Mouse (Mus musculus) ES-E14 (cell line): ENCODE measurements around the gene Mast4. TPM values are rescaled to one million over a fixed set of nuclear protein-coding genes. Genes with fewer than 3 reads are reported as not detected.

ENCODE experiments used
- DNase-seq: peaks from one replicate; pipeline ENCODE4 v3.0.0-alpha.2; 2013; ENCODE audit warnings: low read depth, low spot score
- H3K27ac ChIP-seq: 2 replicates; pipeline ENCODE4 v1.5.1; 2012; ENCODE audit warnings: low read depth, mild to moderate bottlenecking, low read length, moderate library complexity, mixed read lengths; ENCODE audit not compliant: poor library complexity, insufficient read depth, severe bottlenecking
- H3K36me3 ChIP-seq: 2 replicates; pipeline ENCODE4 v1.6.1; 2012; ENCODE audit warnings: mild to moderate bottlenecking, low read length, moderate library complexity, mixed read lengths; ENCODE audit not compliant: control insufficient read depth, poor library complexity, insufficient read depth, severe bottlenecking
- H3K4me1 ChIP-seq, 2 experiments: fragments of 150-350 bp in 1 of 2; sonication (generic) in 1 of 2; 2 replicates each; pipeline ENCODE4 v1.6.1; 2012; ENCODE audit warnings: low read length in 2 of 2, mild to moderate bottlenecking in 1 of 2, mixed read lengths in 1 of 2; ENCODE audit not compliant: control insufficient read depth in 2 of 2, insufficient read depth in 2 of 2, poor library complexity in 1 of 2
- H3K4me3 ChIP-seq, 2 experiments: fragments of 150-350 bp in 1 of 2; sonication (generic) in 1 of 2; 2 replicates each; pipeline ENCODE4 v1.5.1; 2012; ENCODE audit warnings: low read length in 2 of 2, low read depth in 1 of 2, mild to moderate bottlenecking in 1 of 2, mixed read lengths in 1 of 2; ENCODE audit not compliant: insufficient read depth in 1 of 2, poor library complexity in 1 of 2, severe bottlenecking in 1 of 2
- H3K9ac ChIP-seq: 2 replicates; pipeline ENCODE4 v1.6.1; 2012; ENCODE audit warnings: low read depth, mild to moderate bottlenecking, low read length, mixed read lengths; ENCODE audit not compliant: poor library complexity, insufficient read depth, severe bottlenecking
- H3K9me3 ChIP-seq: fragments of 150-350 bp; sonication (generic); 2 replicates; pipeline ENCODE4 v1.6.1; 2012; ENCODE audit warnings: low read depth, mild to moderate bottlenecking, low read length; ENCODE audit not compliant: control insufficient read depth, insufficient read depth
- CHD2 ChIP-seq: IDR thresholded peaks from 2 replicates; pipeline ENCODE4 v1.6.1; 2014; ENCODE audit warnings: mild to moderate bottlenecking, low read depth, low read length, inconsistent platforms
- HCFC1 ChIP-seq: IDR thresholded peaks from 2 replicates; pipeline ENCODE4 v1.6.1; 2012; ENCODE audit warnings: low read length, inconsistent platforms, borderline replicate concordance; ENCODE audit not compliant: insufficient read depth
- MAFK ChIP-seq: IDR thresholded peaks from 2 replicates; pipeline ENCODE4 v1.6.1; 2014; ENCODE audit warnings: mild to moderate bottlenecking, low read depth, low read length, inconsistent platforms; ENCODE audit not compliant: insufficient read depth
- ZC3H11A ChIP-seq: IDR thresholded peaks from 2 replicates; pipeline ENCODE4 v1.6.1; 2012; ENCODE audit warnings: low read depth, mild to moderate bottlenecking, inconsistent platforms, low read length, borderline replicate concordance
- ZNF384 ChIP-seq: IDR thresholded peaks from 2 replicates; pipeline ENCODE4 v1.6.1; 2012; ENCODE audit warnings: low read depth, low read length, inconsistent platforms
- in situ Hi-C, 2 experiments: fragments of 600-800 bp; cut with MboI; formaldehyde crosslinking; loops; one replicate each; pipeline ENCODE4 v1.15.1; 2025; ENCODE audit warnings: low sequenced_read_pairs in 2 of 2, inconsistent platforms in 1 of 2; ENCODE audit not compliant: unreplicated experiment in 2 of 2
- total RNA-seq: library from RNA; depleted of rRNA; stranded (reverse); fragments of 300-350 nt; gene quantifications from 2 replicates; pipeline ENCODE4 v1.2.3, GENCODE M21; 2012

Gene Mast4
- total RNA-seq, 1 experiment = 8.3 TPM

DNA sequence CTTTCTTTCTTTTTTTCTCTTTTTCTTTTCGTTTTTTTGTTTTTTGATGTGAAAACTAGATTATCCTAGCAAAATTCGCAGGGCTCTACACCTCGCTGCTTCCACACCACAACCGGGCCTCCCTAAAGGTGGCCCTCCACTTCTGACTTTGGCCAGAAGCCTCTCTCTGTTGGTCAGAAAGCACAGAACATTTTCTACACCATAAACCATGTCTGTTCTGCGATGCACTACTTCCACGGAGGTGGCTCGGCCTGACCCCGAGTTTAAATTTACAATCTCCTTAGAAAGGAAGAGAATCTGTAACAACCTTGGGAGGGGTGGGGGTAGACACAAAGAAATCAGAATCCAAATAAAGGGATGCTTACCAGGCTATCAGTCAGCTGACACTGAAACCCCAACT is 458.8 kb downstream of the Mast4 start:
- in situ Hi-C loops = no loop called here
- no peak overlapping the region for H3K27ac ChIP-seq
- no peak for DNase-seq
- no peak overlapping the region for H3K9ac ChIP-seq
- no peaks in the 10 kb centered on the region for H3K9me3 ChIP-seq
- no peaks in the 10 kb centered on the region for H3K36me3 ChIP-seq
- H3K4me3 ChIP-seq = no peak overlapping the region
- TF ChIP-seq ZC3H11A (no peak), MAFK (no peak), HCFC1 (no peak), ZNF384 (no peak), CHD2 (no peak)
- H3K4me1 ChIP-seq = peaks cover 10 to 12% of the 10 kb centered on the region in 2 experiments; a peak in 3 of 4 replicates

DNA sequence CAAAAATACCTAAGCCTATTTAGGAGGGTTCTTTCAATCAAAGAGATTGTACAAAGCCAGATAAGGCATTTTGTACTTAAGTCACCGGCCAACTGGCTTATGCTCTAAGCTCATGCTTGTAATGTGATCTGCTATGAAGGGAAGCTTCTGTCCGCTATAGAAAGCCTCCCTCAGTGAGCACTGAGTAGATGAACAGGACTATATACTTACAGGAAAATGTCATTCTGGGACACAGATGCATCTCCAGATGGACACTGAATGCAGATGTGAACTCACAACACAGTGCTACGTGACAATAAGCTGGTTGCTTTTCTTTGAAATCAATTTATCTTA is 459.2 kb downstream of the Mast4 start:
- peaks cover 10 to 12% of the 10 kb centered on the region in 2 experiments; a peak in 3 of 4 replicates for H3K4me1 ChIP-seq

GRCm38 (mm10) chr13:102874465-102875143 is 459.7 kb downstream of the Mast4 start:
- no peak overlapping the region for H3K9ac ChIP-seq
- TF ChIP-seq CHD2 (no peak), ZC3H11A (no peak), MAFK (no peak), HCFC1 (no peak), ZNF384 (no peak)
- H3K9me3 ChIP-seq = no peaks in the 10 kb centered on the region
- in situ Hi-C loops = no loop called here
- no peak for DNase-seq
- no peak overlapping the region for H3K27ac ChIP-seq
- no peak overlapping the region for H3K4me3 ChIP-seq
- H3K4me1 ChIP-seq = peaks cover 10 to 12% of the 10 kb centered on the region in 2 experiments; a peak in 3 of 4 replicates
- no peaks in the 10 kb centered on the region for H3K36me3 ChIP-seq

More for the DNA sequence above, 459.2 kb downstream of the Mast4 start:
- Histone ChIP-seq H3K9me3 (no peaks in the 10 kb centered on the region), H3K36me3 (no peaks in the 10 kb centered on the region), H3K27ac (no peak overlapping the region), H3K4me3 (no peak overlapping the region), H3K9ac (no peak overlapping the region)
- no peak for DNase-seq
- in situ Hi-C loops = no loop called here
- no peak for TF ChIP-seq ZC3H11A
- TF ChIP-seq MAFK = no peak
- TF ChIP-seq CHD2 = no peak
- TF ChIP-seq ZNF384 = no peak
- no peak for TF ChIP-seq HCFC1

- H3K27ac ChIP-seq = no peak overlapping the region
- peaks cover 10 to 12% of the 10 kb centered on the region in 2 experiments; a peak in 3 of 4 replicates for H3K4me1 ChIP-seq
- H3K4me3 ChIP-seq = no peak overlapping the region
- no peaks in the 10 kb centered on the region for H3K9me3 ChIP-seq
- DNase-seq = no peak
- H3K36me3 ChIP-seq = no peaks in the 10 kb centered on the region
- in situ Hi-C loops = no loop called here
- TF ChIP-seq ZC3H11A = no peak
- TF ChIP-seq CHD2 = no peak
- no peak for TF ChIP-seq ZNF384
- no peak for TF ChIP-seq HCFC1
- no peak for TF ChIP-seq MAFK
- no peak overlapping the region for H3K9ac ChIP-seq
These were observed 460.8 kb downstream of the Mast4 start for GRCm38 (mm10) chr13:102873412-102874016.
